Mouse (Mus musculus) midbrain, embryonic 14.5 days (tissue): Measurements from ENCODE around the gene Ncam2. TPM values are rescaled to one million over a fixed set of nuclear protein-coding genes. Genes with fewer than 3 reads are reported as not detected.
A peak's percentile ranks its signal among the peaks of the same experiment; 100 is the strongest.

Experiments
- ATAC-seq: fragments of 200-750 bp; cut with Nextera tagmentation; 2 replicates; pipeline ENCODE4 v1.8.0; 2017; ENCODE audit warnings: moderate number of reproducible peaks, moderate library complexity; ENCODE audit not compliant: low FRiP score, low TSS enrichment
- DNase-seq: peaks from one replicate; pipeline ENCODE4 v3.0.0-alpha.2; 2015
- H3K27ac ChIP-seq: fragments of 300-500 bp; sonication (generic); replicated peaks from 2 replicates; pipeline ENCODE4 v1.5.1; 2014; ENCODE audit warnings: mild to moderate bottlenecking, low read depth, low read length, moderate library complexity
- H3K27me3 ChIP-seq: fragments of 300-500 bp; sonication (generic); 2 replicates; pipeline ENCODE4 v1.6.1; 2014; ENCODE audit warnings: low read length, control low read depth, mixed read lengths; ENCODE audit not compliant: control insufficient read depth, insufficient read depth
- H3K36me3 ChIP-seq: fragments of 300-500 bp; sonication (generic); 2 replicates; pipeline ENCODE4 v1.6.1; 2014; ENCODE audit warnings: low read length, control low read depth; ENCODE audit not compliant: control insufficient read depth, insufficient read depth
- H3K4me1 ChIP-seq: fragments of 300-500 bp; sonication (generic); 2 replicates; pipeline ENCODE4 v1.6.1; 2014; ENCODE audit warnings: mild to moderate bottlenecking, antibody characterized with exemption, low read length, control low read depth; ENCODE audit not compliant: control insufficient read depth, insufficient read depth
- H3K4me2 ChIP-seq: fragments of 300-500 bp; sonication (generic); 2 replicates; pipeline ENCODE4 v1.6.1; 2014; ENCODE audit warnings: mild to moderate bottlenecking, low read length, moderate library complexity
- H3K4me3 ChIP-seq: fragments of 300-500 bp; sonication (generic); replicated peaks from 2 replicates; pipeline ENCODE4 v1.5.1; 2014; ENCODE audit warnings: low read depth, low read length
- H3K9ac ChIP-seq: fragments of 300-500 bp; sonication (generic); replicated peaks from 2 replicates; pipeline ENCODE4 v1.6.1; 2014; ENCODE audit warnings: mild to moderate bottlenecking, low read length, moderate library complexity
- H3K9me3 ChIP-seq: fragments of 300-500 bp; sonication (generic); 2 replicates; pipeline ENCODE4 v1.6.1; 2016; ENCODE audit warnings: low read length, control low read depth, mixed read lengths; ENCODE audit not compliant: control insufficient read depth
- WGBS: fragments of 180-500 bp; shearing (Covaris S2); extraction: QIAGEN DNeasy Blood & Tissue Kit; methylation state at CpG from one replicate; pipeline ENCODE4 v1.1.7; 2014; 5-methylcytosine and 5-hydroxymethylcytosine counted together
- polyA plus RNA-seq: library from polyadenylated mRNA; unstranded; fragments of >200 nt; fragmentation: Nextera tagmentation; extraction: Ambion mirVana; gene quantifications from 2 replicates; pipeline ENCODE4 v1.2.1, GENCODE M21; 2014

Gene Ncam2
- polyA plus RNA-seq, 1 experiment from 2014 or later, result 25.0 TPM

- DNase-seq (no peak), ATAC-seq (0 out of 2 replicates have a peak, but pooled peaks have one; percentile 34)
- H3K4me3 ChIP-seq, result no peak overlapping the region
- no peaks in the 10 kb centered on the region for H3K9me3 ChIP-seq
- H3K27me3 ChIP-seq, result no peaks in the 10 kb centered on the region
- no peak overlapping the region for H3K4me2 ChIP-seq
- no peak overlapping the region for H3K9ac ChIP-seq
- H3K4me1 ChIP-seq, result no peaks in the 10 kb centered on the region
- H3K36me3 ChIP-seq, result no peaks in the 10 kb centered on the region
- 81% methylated on average over 2 of the region's 2 CpGs for WGBS
- H3K27ac ChIP-seq, result no peak overlapping the region
Measured at GRCm38 (mm10) chr16:81273597-81274360, 73.3 kb downstream of the Ncam2 start.

DNA sequence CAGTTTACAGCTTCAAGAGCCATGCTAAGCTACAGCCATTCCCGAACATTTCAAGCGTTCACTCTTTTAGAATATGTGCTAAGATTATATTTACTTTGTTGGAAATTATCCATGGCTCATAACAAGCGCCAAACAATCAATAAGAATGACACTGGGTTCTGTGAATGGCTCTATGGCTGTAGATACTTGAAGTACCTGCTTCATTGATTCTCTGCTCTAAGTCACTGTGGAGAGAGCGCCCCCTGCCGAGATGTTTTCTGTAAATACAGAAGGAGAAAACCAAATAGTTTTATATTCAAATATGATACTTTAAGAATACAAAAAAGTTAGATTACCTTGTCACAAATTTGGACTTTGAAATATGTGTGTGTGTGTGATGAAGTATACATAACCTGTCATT is 83.7 kb downstream of the Ncam2 start:
- DNase-seq (peak; percentile 81), ATAC-seq (no peak)
- Histone ChIP-seq H3K27me3 (no peaks in the 10 kb centered on the region), H3K27ac (no peak overlapping the region), H3K9ac (no peak overlapping the region), H3K4me2 (no peak overlapping the region), H3K9me3 (no peaks in the 10 kb centered on the region), H3K4me1 (0 out of 2 replicates have a peak, but pooled peaks cover 3% of the 10 kb centered on the region), H3K4me3 (no peak overlapping the region), H3K36me3 (no peaks in the 10 kb centered on the region)
- WGBS, result 37% methylated on average over 5 of the region's 5 CpGs

GRCm38 (mm10) chr16:81284859-81285837 is 84.7 kb downstream of the Ncam2 start:
- ATAC-seq (peak; percentile 80), DNase-seq (peak; percentile 75)
- no peaks in the 10 kb centered on the region for H3K9me3 ChIP-seq
- 0 out of 2 replicates have a peak, but pooled peaks cover 3% of the 10 kb centered on the region for H3K4me1 ChIP-seq
- no peak overlapping the region for H3K9ac ChIP-seq
- H3K4me2 ChIP-seq, result no peak overlapping the region; the same call in 1 of the 2 replicates
- H3K36me3 ChIP-seq, result no peaks in the 10 kb centered on the region
- WGBS, result 14% methylated on average over 7 of the region's 7 CpGs
- H3K27ac ChIP-seq, result no peak overlapping the region; the same call in 1 of the 2 replicates
- no peak overlapping the region for H3K4me3 ChIP-seq
- no peaks in the 10 kb centered on the region for H3K27me3 ChIP-seq

GRCm38 (mm10) chr16:81285882-81286281 is 85.4 kb downstream of the Ncam2 start:
- Histone ChIP-seq H3K9me3 (no peaks in the 10 kb centered on the region), H3K9ac (no peak overlapping the region), H3K27me3 (no peaks in the 10 kb centered on the region), H3K36me3 (no peaks in the 10 kb centered on the region), H3K4me3 (no peak overlapping the region), H3K4me1 (0 out of 2 replicates have a peak, but pooled peaks cover 3% of the 10 kb centered on the region), H3K27ac (no peak overlapping the region), H3K4me2 (no peak overlapping the region)
- DNase-seq (no peak), ATAC-seq (no peak)
- 50% methylated on average over 2 of the region's 2 CpGs for WGBS

- WGBS, result 79% methylated on average over 2 of the region's 2 CpGs
- H3K36me3 ChIP-seq, result no peaks in the 10 kb centered on the region
Measured at GRCm38 (mm10) chr16:81303806-81304205, 103.3 kb downstream of the Ncam2 start.

DNA sequence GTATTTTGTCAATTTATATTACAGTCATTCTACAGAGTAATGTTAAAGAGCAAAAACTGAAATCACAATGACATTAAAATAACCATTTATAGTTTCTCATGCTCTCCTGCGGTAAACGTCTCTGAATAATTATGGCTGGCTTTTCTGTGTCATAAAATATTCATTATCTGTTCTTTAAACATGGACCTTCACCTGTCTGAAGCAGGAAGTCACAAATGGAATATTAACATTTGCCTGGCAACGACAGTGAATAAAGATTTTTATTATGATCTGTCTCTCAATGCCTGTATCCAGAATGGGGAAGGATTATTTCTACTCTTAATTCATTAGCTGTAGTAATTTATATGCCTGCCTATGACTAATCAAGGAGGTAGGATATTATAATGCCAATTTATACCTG is 108.7 kb downstream of the Ncam2 start:
- ATAC-seq, result no peak
- no peak overlapping the region for H3K9ac ChIP-seq
- no peak for DNase-seq
- WGBS, result 56% methylated on average over 3 of the region's 3 CpGs
- H3K27ac ChIP-seq, result no peak overlapping the region
- H3K36me3 ChIP-seq, result no peaks in the 10 kb centered on the region
- H3K4me3 ChIP-seq, result no peak overlapping the region
- no peaks in the 10 kb centered on the region for H3K27me3 ChIP-seq
- no peaks in the 10 kb centered on the region for H3K9me3 ChIP-seq
- H3K4me1 ChIP-seq, result no peaks in the 10 kb centered on the region
- no peak overlapping the region for H3K4me2 ChIP-seq

More at GRCm38 (mm10) chr16:81303806-81304205, 103.3 kb downstream of the Ncam2 start:
- Histone ChIP-seq H3K27me3 (no peaks in the 10 kb centered on the region), H3K4me3 (no peak overlapping the region), H3K4me1 (no peaks in the 10 kb centered on the region), H3K9ac (no peak overlapping the region), H3K9me3 (no peaks in the 10 kb centered on the region), H3K27ac (no peak overlapping the region), H3K4me2 (no peak overlapping the region)
- ATAC-seq (no peak), DNase-seq (no peak)

- H3K9ac ChIP-seq, result no peak overlapping the region
- no peaks in the 10 kb centered on the region for H3K9me3 ChIP-seq
- no peaks in the 10 kb centered on the region for H3K36me3 ChIP-seq
- H3K27me3 ChIP-seq, result no peaks in the 10 kb centered on the region
- 79% methylated on average over 1 of the region's 1 CpGs for WGBS
- no peak for DNase-seq
- H3K27ac ChIP-seq, result no peak overlapping the region
- no peak for ATAC-seq
- H3K4me3 ChIP-seq, result no peak overlapping the region
- no peaks in the 10 kb centered on the region for H3K4me1 ChIP-seq
- no peak overlapping the region for H3K4me2 ChIP-seq
Measured at GRCm38 (mm10) chr16:81319037-81319436, 118.5 kb downstream of the Ncam2 start.

GRCm38 (mm10) chr16:81330539-81330938 is 130.0 kb downstream of the Ncam2 start:
- no peaks in the 10 kb centered on the region for H3K27me3 ChIP-seq

More at GRCm38 (mm10) chr16:81330539-81330938, 130.0 kb downstream of the Ncam2 start:
- no peak overlapping the region for H3K27ac ChIP-seq
- ATAC-seq, result no peak
- H3K4me1 ChIP-seq, result no peaks in the 10 kb centered on the region
- no peak overlapping the region for H3K4me3 ChIP-seq
- peak; percentile 82 for DNase-seq
- no peak overlapping the region for H3K4me2 ChIP-seq
- no peak overlapping the region for H3K9ac ChIP-seq
- no peaks in the 10 kb centered on the region for H3K9me3 ChIP-seq
- WGBS, result 22% methylated on average over 2 of the region's 2 CpGs
- H3K36me3 ChIP-seq, result no peaks in the 10 kb centered on the region
